Mouse (Mus musculus) thymus, postnatal 0 days (tissue): ENCODE measurements at regions not wholly inside any gene's neighbourhood (a gene's known extent, or its start where the extent isn't known, plus 50 kb on each side); places are given as distances from the start of the nearest gene placed in this dataset.

ENCODE experiments used
- DNase-seq: peaks from one replicate; pipeline ENCODE4 v3.0.0-alpha.2; 2015; ENCODE audit warnings: low spot score

DNA sequence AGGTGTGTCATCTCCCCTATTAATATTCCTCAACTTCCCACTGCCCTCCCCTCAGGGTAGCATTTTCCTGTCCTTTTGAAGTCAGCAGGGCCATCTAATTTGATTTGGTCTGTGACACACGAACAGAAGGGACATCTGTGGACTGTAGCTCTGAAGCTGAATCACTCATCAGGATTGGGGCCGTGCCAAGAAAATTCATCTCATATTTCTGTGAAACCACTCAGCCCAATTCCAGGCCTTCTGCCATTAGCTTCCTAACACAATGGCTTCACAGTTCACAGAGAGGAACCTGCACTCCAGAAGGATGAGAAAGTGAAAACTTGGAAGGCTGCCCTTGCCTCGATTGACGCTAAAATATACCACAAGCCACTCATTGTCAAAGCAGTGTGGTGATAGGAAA is 86.1 kb downstream of the Abhd5 start:
- DNase-seq = no peak

DNA sequence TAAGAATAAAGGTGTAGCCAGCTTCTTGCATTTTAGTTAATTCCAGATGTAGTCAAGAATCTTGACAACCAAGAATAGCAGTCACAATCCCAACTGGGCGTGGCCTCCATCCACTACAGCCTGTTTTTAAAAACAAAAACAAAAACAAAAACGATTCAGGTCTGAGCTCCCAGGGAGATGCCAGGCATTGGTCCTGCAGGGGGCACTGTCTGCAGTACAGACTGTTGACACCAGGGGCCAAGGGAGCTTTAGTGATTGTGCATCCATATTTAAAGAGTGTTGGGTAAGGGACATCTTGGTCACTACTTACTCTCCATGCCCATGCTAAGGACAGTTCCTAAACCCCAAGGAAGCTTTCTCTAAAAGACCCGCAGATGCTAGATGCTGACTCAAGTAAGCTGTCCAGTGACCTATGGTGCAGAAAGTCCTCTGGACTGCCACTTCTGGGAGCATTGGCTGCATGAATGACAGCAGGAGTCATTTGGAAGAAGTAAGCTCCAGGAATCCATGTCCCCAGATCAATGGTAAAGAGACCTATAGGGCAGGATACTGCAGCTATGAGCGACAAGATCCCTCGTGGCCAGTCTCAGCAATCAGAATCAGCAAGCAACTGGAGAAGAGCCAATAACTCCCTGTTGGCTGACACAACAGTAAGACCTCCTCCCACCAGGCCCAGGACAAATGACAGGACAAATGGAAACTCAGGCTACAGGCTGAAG is 95.1 kb downstream of the Abhd5 start:
- no peak for DNase-seq

DNA sequence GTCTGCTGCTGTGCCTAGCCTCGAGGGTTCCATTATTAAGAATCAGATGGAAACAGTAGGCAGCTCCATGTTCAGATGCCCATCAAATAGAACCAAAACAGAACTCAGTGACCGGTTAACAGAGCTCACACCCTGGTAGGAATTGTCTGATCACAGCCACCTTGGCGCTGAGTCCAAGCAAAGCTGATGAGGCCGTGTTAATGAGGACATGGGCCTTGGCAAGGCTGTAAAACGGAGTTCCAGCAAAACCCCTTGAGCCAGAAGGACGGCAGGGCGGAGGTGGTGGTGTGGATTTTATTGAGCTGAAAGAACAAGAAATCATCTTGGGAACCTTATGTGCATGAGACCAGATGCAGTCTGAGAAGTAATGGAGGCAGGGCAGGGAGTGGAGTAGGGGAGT is 96.2 kb downstream of the Abhd5 start:
- DNase-seq = no peak

- no peak for DNase-seq
Observed at GRCm38 (mm10) chr9:122448342-122448741, 96.9 kb downstream of the Abhd5 start.

GRCm38 (mm10) chr9:122450524-122450923 is 99.1 kb downstream of the Abhd5 start:
- DNase-seq = no peak

DNA sequence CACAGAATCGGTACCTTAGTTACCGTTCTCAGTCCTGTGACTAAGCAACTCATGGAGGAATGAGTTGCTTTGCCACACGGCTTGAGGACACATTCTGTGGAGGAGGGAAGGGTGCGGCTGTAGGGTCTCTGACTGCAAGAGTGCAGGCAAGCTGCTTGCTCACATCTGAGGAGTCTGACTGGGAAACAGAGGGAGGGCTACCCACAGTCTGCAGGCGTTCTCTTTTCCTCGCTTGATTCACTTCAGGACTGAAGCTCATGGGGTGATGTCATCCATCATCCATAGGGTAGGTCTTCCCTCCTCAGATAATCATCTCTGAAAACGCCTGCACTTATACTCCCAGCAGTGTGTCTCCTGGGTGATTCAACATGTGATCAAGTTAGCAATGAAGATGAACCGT is 103.9 kb downstream of the Abhd5 start:
- DNase-seq = no peak

GRCm38 (mm10) chr9:122455779-122456178 is 104.4 kb downstream of the Abhd5 start:
- DNase-seq = no peak

GRCm38 (mm10) chr9:122459491-122459890 is 108.1 kb downstream of the Abhd5 start:
- DNase-seq = no peak

- no peak for DNase-seq
Observed at GRCm38 (mm10) chr9:122471539-122471938, 120.1 kb downstream of the Abhd5 start.

DNA sequence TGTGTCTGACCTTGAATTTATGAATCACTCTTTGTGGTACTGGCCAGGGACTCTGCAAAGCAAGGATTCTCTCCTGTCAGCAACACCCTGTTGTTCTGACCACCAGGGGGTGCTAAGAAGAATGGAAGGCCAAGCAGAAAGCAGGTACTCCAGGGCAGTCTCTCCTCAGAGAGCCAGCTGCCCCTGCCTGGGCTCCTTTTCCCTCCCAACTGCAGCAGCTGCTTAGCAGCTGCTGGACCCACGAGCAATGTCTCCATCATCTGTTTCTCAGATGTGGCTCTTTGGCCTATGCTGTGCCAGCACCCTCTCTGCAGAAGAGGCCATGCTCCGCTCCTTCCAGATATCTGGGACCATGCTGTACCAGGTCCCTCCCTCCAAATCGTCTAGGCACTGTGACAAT is 124.9 kb downstream of the Abhd5 start:
- peak; percentile 26 for DNase-seq

DNA sequence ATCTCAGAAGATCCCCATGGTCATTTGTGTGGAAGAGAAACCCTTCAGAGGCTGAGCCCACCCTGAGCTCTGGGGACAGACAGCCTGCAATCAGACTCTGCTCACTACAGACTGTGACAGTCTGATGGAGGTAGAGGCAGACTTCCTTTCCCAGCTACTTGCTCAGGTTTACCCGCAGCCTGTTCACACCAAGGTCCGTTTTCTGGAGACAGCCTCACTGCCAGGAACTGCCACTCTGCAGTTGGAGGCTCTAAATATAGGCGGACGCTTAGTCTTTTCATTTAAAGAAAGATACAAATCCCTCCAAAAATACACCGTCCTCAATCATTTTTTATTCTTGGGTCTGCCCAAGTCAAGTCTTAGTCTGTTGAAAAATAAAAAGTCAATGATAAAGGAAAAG is 135.6 kb downstream of the Abhd5 start:
- no peak for DNase-seq

- no peak for DNase-seq
Observed at GRCm38 (mm10) chr9:122494691-122495090, 143.3 kb downstream of the Abhd5 start.

- DNase-seq = no peak
Observed at GRCm38 (mm10) chr9:122496482-122496985, 145.1 kb downstream of the Abhd5 start.

DNA sequence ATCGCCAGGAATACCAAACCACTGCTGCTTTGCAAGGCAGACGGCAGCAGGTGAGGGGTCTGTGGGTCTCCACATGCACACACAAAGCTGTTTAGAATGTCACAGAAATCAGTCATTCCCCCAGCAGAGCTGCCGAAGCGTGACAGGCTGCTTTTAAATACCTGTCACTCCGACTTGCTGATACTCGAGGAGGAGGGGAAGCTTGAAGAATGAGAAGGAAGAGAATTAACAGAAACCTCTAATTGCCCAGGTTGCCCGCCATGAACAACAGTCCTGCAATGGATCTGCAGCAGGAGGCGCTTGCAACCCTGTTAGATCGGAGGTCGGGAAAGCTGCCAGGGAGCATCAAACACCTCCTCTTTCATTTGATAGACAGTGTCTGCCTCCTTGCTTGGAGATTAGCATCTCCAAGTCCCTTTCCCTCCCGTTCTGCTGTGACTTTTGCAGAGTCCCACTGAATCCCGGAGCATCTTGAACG is 150.5 kb downstream of the Abhd5 start:
- DNase-seq = no peak

GRCm38 (mm10) chr9:122521569-122521968 is 170.2 kb downstream of the Abhd5 start:
- no peak for DNase-seq

GRCm38 (mm10) chr9:122525621-122526055 is 174.2 kb downstream of the Abhd5 start:
- DNase-seq = no peak

GRCm38 (mm10) chr9:122528267-122528666 is 176.9 kb downstream of the Abhd5 start:
- DNase-seq = no peak

GRCm38 (mm10) chr9:122529721-122530120 is 178.3 kb downstream of the Abhd5 start:
- no peak for DNase-seq

DNA sequence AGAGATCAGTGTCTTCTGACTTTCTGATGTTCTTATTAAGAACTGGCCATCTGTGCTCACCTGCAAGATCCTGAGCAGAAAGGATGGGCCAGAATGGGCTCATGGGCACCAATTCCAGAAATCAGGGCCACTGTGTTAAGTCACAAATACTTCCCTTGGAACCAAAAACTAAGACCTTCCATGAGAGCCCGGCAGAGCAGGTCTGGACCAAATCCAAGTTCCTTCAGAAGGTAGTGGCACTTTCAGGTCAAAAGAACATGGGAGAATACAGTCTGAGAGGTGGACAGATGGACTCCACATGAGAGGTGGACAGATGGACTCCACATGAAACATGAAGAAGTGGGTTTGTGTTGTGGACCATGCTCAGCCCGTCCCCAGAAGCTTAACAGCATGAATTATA is 180.4 kb downstream of the Abhd5 start:
- no peak for DNase-seq

DNA sequence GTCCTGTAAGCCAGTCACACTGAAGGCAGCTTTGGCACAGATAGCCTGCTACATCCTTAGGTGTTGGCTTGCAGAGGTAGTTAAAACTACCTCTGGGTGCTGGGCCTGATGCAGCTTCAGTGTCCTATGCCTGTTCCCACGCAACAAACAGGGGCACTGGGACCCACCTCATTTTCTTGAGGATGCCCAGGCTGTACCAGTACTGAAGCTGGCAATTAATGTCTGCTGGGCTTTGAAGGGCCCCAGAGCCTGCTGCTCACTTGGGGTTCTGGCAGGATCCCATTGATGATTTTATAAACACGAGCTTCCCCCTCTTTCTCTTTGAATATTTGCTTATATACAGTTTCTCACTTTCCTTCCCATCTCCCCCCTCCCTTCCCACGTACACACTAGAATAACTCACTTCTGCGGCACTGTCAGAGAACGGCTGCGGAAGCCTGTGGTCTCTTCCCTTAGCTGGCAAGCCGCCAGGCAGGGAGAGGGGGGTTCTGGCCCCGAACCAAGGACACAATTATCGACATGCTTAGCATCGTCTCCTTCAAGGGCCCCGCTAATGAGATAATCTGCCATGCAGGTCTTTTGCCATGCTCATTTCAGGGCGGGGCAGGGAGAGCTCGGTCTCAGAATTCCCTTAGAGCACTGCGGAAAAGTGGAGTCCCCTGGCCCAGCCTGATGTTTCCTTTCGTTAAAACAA is 182.9 kb downstream of the Abhd5 start:
- DNase-seq = no peak

GRCm38 (mm10) chr9:122534965-122535364 is 183.6 kb downstream of the Abhd5 start:
- no peak for DNase-seq

GRCm38 (mm10) chr9:122540091-122540490 is 188.7 kb downstream of the Abhd5 start:
- no peak for DNase-seq

DNA sequence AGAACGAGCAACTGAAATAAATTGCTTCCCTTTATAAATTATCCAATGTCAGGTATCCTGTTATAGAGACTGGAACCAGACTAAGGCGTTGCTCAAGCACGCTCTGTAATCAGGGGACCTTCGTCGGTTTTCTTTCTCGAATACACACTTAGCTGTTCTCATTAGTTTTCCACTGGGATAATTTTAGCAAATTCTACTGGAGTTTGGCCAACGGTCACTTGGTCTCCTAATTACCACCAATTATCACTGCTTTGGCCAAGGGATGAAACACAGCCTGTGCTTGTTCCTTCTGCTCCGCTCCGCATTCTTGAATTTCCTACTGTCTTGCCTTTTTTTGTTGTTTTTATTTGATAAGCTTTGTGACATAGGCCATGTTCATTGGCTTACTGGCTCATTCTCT is 191.1 kb upstream of the Topaz1 start:
- no peak for DNase-seq
